Mouse (Mus musculus): Measurements from ENCODE around the gene Rs1.
A peak's percentile ranks its signal among the peaks of the same experiment; 100 is the strongest.
"Not testable (repeated sequence)": the region's sequence is repeated elsewhere in the genome, so short reads cannot be mapped to it uniquely, and the experiment has no call there.

Rs1 gene

GRCm38 (mm10) chrX:160767713-160768112, at the start of gene Rs1:
Rs1 (plus strand) TSS chrX:160768013.
- DNase-seq (ENCODE audit: low spot score) = no peak

GRCm38 (mm10) chrX:160735650-160736049, 32.2 kb upstream of the Rs1 start, which contains the start of gene Ppef1:
Ppef1 (minus strand) TSS chrX:160735765.
- DNase-seq (ENCODE audit: low spot score) = no peak

- no peak for DNase-seq (ENCODE audit: low spot score)
Measured at GRCm38 (mm10) chrX:160745399-160745798, 22.4 kb upstream of the Rs1 start.

GRCm38 (mm10) chrX:160748653-160749052, 19.2 kb upstream of the Rs1 start:
- no peak for DNase-seq (ENCODE audit: low spot score)

GRCm38 (mm10) chrX:160750808-160751207, 17.0 kb upstream of the Rs1 start:
- no peak for DNase-seq (ENCODE audit: low spot score)

GRCm38 (mm10) chrX:160765389-160766232, 2.2 kb upstream of the Rs1 start:
- DNase-seq (ENCODE audit: low spot score) = peak; percentile 80

GRCm38 (mm10) chrX:160766233-160766616, 1.6 kb upstream of the Rs1 start:
- DNase-seq (ENCODE audit: low spot score) = no peak

GRCm38 (mm10) chrX:160769622-160770021, 1.8 kb downstream of the Rs1 start:
- not testable (repeated sequence) for DNase-seq (ENCODE audit: low spot score)

GRCm38 (mm10) chrX:160773033-160773432, 5.2 kb downstream of the Rs1 start:
- no peak for DNase-seq (ENCODE audit: low spot score)

GRCm38 (mm10) chrX:160782276-160782675, 14.5 kb downstream of the Rs1 start:
- DNase-seq (ENCODE audit: low spot score) = no peak

GRCm38 (mm10) chrX:160794920-160795319, 27.1 kb downstream of the Rs1 start:
- DNase-seq (ENCODE audit: low spot score) = no peak

GRCm38 (mm10) chrX:160804409-160805150, 36.8 kb downstream of the Rs1 start:
- DNase-seq (ENCODE audit: low spot score) = no peak

GRCm38 (mm10) chrX:160808226-160808625, 40.4 kb downstream of the Rs1 start:
- DNase-seq (ENCODE audit: low spot score) = no peak

Data from yolk sac, embryonic 10.5 days (tissue).